Mouse (Mus musculus) kidney, postnatal 4 days (tissue): Measurements from ENCODE around the gene Gm5741.

Source experiments
- DNase-seq, 2 experiments: peaks; one replicate each; pipeline ENCODE4 v3.0.0; 2021; ENCODE audit warnings: mixed read lengths in 2 of 2

Gene Gm5741

GRCm38 (mm10) chr8:85027922-85028321 lies 39.9 kb downstream of the Gm5741 start:
- no peak for DNase-seq

DNA sequence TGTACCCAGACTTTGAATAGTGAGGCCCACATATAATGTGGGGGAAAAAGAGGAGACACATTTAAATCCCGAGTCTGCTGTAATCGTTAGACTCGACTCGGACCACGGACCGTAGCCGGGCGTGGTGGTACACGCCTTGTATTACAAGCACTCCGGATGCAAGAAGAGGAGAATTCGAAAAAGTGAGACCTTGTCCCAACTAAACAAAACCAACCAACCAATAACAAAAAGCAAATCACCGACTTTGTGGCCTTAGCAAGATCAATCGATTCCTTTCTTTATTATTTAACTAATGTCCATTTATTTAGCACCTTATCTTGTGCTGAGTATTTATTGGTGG lies 40.3 kb downstream of the Gm5741 start:
- no peak for DNase-seq

DNA sequence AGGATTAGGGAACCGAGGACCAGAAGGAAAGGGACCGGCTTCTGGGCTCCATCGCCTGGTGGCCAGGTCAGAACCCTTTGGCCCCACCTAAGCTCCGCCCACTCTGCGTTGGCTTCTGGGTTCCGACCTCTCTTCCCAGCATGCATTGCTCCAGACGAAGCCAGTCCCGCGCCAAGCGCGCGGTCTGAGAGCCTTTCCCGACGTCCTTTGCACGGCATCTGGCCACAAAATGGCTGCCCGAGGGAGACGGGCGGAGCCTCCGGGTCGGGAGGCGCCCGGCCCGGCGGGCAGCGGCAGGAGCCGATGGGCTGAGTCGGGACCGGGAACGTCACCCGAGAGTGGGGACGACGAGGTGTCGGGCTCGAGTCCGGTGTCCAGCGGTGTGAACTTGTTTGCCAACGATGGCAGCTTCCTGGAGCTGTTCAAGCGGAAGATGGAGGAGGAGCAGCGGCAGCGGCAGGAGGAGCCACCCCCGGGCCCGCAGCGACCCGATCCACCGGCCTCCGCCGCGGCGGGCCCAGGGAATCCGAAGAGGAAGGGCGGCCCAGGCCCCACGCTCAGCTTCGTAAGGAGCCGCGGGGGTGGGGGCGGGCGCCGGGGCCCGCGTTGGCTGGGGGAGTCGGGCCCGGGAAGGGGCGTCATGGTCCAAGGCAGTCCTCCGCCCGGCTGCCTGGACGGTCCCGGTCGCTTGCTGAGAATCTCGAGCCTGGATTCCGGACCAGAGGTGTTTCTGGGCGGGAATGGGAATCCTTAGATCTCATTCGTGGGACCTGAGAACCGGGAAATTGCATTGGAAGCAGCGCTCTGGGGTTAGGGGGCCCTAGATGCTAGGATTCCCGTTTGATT lies 40.9 kb downstream of the Gm5741 start, which contains the start of gene Trir:
TSS of gene Trir (plus strand) at position 154 of the 846 bp plus-strand sequence.
- DNase-seq, result peak; percentile 97 to 98

DNA sequence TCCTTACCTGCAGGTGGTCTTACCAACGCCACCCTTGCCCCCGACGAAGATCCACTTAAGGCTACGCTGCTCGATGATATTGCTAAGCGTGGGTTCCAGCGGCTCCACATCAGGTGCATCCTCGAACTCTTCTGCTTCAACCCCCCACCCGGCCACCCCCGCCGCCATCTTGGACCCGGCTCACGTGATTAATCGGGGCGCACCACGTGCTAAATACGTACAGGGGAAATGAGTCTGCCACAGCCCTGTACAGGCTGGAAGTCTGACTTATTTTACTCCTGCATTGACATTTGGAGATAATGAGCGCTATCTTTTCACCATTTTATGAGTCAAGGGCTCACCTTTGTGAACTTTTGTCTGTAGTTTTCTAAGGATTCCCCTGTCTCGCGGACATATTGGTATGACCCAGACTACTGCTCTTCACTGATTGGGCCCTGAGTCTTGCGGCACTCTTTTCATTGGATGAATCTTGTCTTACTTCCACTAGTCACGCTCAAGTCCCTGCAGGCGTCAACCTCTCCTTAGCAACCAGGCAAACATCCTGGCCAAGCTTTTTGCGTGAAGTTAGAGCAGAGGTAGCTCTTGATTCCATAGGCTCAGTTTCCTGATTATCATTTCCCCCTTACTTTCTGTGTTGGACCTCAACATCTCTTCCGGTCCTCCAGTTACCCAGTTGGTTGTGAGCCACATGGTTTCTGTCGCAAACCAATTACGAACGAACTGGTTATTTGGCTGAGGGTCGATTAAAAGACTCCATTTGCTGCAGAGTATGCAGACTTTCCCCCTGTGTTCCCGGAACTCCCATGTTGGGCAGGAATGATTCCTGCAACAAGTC lies 42.5 kb downstream of the Gm5741 start, which contains the start of gene Asna1:
TSS of gene Asna1 (minus strand) at position 184 of the 835 bp plus-strand sequence.
- DNase-seq, result peak; percentile 88 to 92

DNA sequence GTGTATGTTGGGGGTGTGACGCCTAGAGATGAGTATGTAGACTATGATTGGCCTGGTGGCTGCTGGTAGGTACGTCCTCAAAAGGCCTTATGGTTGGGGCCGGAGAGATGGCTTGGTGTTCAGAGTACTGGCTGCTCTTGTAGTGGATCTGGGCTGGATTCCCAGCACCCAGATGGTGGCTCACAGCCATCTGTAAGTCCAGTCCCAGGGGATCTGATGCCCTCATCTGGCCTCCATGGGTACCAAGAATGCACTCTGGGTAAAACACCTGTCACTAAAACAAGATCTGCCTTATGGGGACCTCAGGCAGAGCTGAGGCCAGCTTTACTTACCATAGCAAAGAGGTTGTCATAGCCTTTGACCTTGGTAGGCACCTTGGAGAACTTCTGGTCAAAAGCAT lies 43.9 kb downstream of the Gm5741 start:
- no peak for DNase-seq

DNA sequence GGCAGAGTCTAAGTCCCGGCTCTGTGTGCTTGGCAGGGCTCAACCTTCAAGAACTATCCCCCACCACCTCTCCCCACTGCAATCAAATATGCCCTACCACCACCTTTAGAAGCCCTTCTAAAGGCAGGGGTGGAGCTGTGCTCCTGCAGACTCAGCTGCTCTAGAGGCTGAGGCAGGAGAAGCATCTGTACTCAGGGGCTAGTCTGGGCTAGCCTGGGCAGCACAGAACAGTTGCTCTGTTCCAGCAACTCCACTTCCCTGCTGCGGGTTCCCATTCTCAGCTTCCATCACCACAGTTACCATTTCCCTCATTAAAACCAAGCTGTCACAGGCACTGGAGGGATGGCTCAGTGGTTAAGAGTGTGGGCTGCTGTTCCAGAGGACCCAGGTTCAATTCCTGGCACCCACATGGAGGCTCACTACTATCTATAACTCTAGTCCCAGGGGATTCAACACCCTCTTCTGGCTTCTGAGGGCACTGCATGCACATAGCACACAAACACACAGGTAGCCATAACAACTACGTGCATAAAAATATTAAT lies 46.2 kb downstream of the Gm5741 start:
- DNase-seq, result no peak
